Mouse (Mus musculus): ENCODE measurements at regions not wholly inside any gene's neighbourhood (a gene's known extent, or its start where the extent isn't known, plus 50 kb on each side); places are given as distances from the start of the nearest gene placed in this dataset.

GRCm38 (mm10) chr16:49982180-49982579 lies 181.8 kb downstream of the Cd47 start:
- TF ChIP-seq CTCF (IDR thresholded peaks at IDR 0.05) (no peak), EP300 (IDR thresholded peaks at IDR 0.05; ENCODE audit: insufficient read depth, low read depth, low read length) (no peak), POLR2A (IDR thresholded peaks at IDR 0.05; ENCODE audit: insufficient read depth, low read depth, low read length) (no peak)
